Mouse (Mus musculus): ENCODE results near the gene Nhlh1.

Gene Nhlh1

DNA sequence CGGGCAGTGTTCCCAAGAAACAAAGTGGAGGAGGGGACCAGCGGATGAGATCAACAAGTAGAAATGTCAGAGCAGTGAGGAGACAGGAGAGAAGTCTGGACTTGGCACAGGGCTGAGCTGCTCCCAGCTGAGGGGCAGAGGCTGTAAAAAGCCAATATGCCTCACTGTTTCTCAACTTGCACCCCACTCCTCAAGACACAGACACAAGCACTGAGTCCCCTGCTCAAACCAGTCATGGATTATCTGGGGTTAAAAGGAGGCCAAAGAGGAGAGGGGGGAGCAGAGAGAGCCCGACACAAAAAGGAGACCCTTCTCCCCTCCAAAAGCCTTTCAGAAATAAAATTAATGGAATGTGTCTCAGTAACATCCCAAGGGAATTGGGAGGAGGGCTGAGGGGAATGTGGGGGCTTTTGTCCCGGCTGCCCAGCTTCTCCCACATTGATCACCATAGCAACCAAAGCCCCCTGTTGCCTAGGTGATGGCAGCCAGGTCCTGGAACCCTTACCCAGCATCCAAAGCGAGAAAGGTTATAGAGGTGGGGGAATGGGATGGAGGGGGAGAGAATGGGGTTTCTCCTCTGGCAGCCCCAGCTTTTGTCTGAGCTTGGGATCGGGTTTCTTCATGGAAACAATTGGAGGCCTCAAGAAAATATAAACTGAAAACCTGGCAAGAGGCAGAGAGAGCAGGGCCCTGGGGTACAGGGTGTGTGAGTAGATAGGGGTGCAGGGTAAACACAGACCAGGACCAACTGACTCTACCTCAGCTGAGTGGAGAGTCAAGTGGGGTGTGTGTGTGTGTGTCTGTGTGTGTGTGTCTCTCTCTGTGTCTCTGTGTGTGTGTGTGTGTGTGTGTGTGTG is 40.5 kb downstream of the Nhlh1 start:
- DNase-seq: no peak

DNA sequence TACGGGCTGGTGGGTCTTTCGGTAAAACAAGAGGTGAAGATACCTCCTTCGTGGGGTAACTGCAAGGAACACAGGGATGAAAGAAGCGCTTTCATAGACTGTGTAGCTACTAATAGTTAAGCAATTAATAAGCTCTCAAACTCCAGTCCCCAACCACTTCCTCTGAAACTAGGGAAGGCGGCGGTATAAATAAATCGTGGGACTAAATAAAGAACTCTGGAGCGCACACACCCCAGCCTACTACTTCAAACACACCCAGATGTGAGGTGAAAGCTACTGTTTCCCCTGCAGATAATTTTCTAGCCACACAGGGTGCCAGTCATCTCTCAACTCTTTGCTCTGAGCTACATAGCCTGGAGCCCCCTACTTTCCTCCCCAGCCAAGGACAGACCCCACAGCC is 41.3 kb downstream of the Nhlh1 start:
- no peak for DNase-seq

DNA sequence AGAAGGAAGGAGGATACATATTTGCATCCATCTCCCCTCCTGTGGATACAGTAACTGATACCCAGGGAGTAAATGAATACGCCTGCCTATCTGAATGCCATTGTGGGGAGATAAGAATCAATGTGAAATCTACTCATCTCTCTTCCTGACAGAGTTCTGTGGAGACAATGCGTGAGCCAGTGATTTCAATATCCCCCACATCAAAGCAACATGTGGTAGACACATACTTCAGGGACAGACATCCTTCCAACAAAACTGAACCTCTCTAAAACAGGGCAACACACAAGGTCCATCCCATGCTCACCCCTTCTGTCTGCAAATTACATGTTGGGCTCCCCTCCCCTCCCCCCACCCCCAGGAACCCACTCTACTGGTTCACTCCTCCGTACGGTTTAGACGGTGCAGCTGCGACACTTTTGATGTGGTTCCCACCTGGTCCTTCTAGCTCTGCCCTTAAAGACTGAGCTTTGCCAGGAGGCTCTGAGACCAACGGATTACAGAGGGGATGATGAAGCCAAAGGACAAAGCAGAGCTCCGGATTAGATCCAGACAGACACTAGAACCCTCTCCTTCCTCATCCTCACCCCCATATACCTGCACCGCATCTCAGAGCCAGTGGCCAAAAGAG is 41.9 kb downstream of the Nhlh1 start:
- DNase-seq: no peak

GRCm38 (mm10) chr1:172014771-172015170 is 42.6 kb downstream of the Nhlh1 start:
- DNase-seq: no peak

- peak; percentile 43 to 74 for DNase-seq
Observed at GRCm38 (mm10) chr1:172012030-172012429, 45.3 kb downstream of the Nhlh1 start.

- DNase-seq: no peak
Observed at GRCm38 (mm10) chr1:172010042-172010824, 47.1 kb downstream of the Nhlh1 start.

- no peak for DNase-seq
Observed at GRCm38 (mm10) chr1:172009406-172009805, 48.0 kb downstream of the Nhlh1 start.

- DNase-seq: no peak
Observed at GRCm38 (mm10) chr1:172008351-172008750, 49.0 kb downstream of the Nhlh1 start.

- no peak for DNase-seq
Observed at GRCm38 (mm10) chr1:172007761-172008160, 49.6 kb downstream of the Nhlh1 start.
